Mouse (Mus musculus) ovary, postnatal 10 days (tissue): ENCODE data around the gene Btbd35f17.
"Not testable (repeated sequence)": the region's sequence is repeated elsewhere in the genome, so short reads cannot be mapped to it uniquely, and the experiment has no call there.

Experiments used
- DNase-seq: peaks from one replicate; pipeline ENCODE4 v3.0.0; 2022; ENCODE audit warnings: low spot score

Gene Btbd35f17

GRCm38 (mm10) chrX:4370336-4370735 is at the start of gene Btbd35f17:
Btbd35f17 (plus strand) TSS chrX:4370636.
- not testable (repeated sequence) for DNase-seq
